ENCODE assay signal across 19 mouse cellular contexts in the genomic region with DNA sequence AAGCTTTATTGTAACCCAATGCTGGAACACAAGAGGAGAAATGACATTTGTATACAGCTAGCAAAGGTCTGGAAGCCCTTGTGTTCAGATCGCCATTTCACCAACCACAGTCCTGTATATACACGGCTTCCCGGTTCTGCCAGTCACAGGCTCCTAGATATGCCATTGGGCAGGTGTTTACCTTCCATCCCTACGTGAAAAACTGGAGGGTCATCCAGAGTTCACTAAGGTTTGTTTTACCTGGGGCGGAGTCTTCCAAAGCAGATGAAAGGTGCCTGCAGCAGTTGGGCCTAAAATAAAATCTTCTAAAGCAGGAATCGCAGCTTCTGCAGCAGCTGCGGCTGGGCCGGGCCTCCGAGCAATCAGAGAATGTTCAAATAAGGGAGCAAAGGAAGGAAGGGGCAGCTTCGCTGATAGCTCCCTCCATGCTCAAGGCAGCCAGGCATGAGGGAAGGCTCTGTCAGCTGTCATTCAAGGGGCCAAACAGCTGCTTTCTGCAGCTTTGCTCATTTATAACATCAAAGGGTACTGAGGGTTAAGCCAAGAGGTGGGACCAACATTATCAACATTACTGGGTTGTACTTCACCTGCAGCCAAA.
DNase-seq lines count a peak whose midpoint lies in the region; ATAC-seq and TF ChIP-seq lines count a peak whose summit lies in the region.
"Had no signal": no experiment of that assay in that cellular context is flagged by ENCODE, and none has a peak within 500 bp of the region (broad histone marks: within the 10 kb centered on the region; RNA-seq: fewer than 3 reads in every experiment).

No protein-coding gene starts in this region.

- H3K36me3 ChIP-seq in heart, embryonic 12.5 days, result no peaks in the 10 kb centered on the region
- H3K36me3 ChIP-seq in lung, postnatal 0 days (ENCODE audit: insufficient read depth, low read length), result no peaks in the 10 kb centered on the region
- H3K36me3 ChIP-seq in intestine, embryonic 15.5 days, result no peaks in the 10 kb centered on the region
- no peaks in the 10 kb centered on the region for H3K36me3 ChIP-seq in stomach, embryonic 15.5 days
- no peaks in the 10 kb centered on the region for H3K36me3 ChIP-seq in midbrain, embryonic 16.5 days (ENCODE audit: control insufficient read depth, insufficient read depth, low read length)
- H3K36me3 ChIP-seq: forebrain, embryonic 15.5 days; hindbrain, embryonic 12.5 days; limb, embryonic 13.5 days; neural tube, embryonic 13.5 days had no signal

- DNase-seq in heart, adult 18-20 months, result no peak
- peak; percentile 38 for DNase-seq in lung, postnatal 0 days (ENCODE audit: low spot score)
- DNase-seq in lung, postnatal 10 days, result no peak
- DNase-seq in right cerebral cortex, postnatal 36 days (ENCODE audit: low spot score in 2 of 2), result no peak
- DNase-seq: cerebellum, adult 9-11 months; kidney, adult 11 months; kidney, postnatal 10 days; right cerebral cortex, postnatal 4 days; thymus, adult 18-20 months had no signal

- H3K9me3 ChIP-seq in heart, embryonic 12.5 days (replicated peaks), result peaks cover 7% of the 10 kb centered on the region
- no peaks in the 10 kb centered on the region for H3K9me3 ChIP-seq in lung, postnatal 0 days (ENCODE audit: low read length)
- H3K9me3 ChIP-seq in intestine, embryonic 15.5 days, result no peaks in the 10 kb centered on the region
- H3K9me3 ChIP-seq in stomach, embryonic 15.5 days, result no peaks in the 10 kb centered on the region
- no peaks in the 10 kb centered on the region for H3K9me3 ChIP-seq in midbrain, embryonic 16.5 days (replicated peaks; ENCODE audit: control insufficient read depth, low read length, poor library complexity, severe bottlenecking)
- H3K9me3 ChIP-seq: forebrain, embryonic 15.5 days; limb, embryonic 13.5 days; neural tube, embryonic 13.5 days had no signal

- no peak overlapping the region for H3K4me3 ChIP-seq in heart, embryonic 12.5 days
- no peak overlapping the region for H3K4me3 ChIP-seq in lung, postnatal 0 days (ENCODE audit: low read depth, low read length)
- no peak overlapping the region for H3K4me3 ChIP-seq in intestine, embryonic 15.5 days (replicated peaks)
- no peak overlapping the region for H3K4me3 ChIP-seq in stomach, embryonic 15.5 days (replicated peaks)
- no peak overlapping the region for H3K4me3 ChIP-seq in midbrain, embryonic 16.5 days (ENCODE audit: low read depth, low read length)
- H3K4me3 ChIP-seq: forebrain, embryonic 15.5 days; hindbrain, embryonic 12.5 days; limb, embryonic 13.5 days; neural tube, embryonic 13.5 days had no signal

- H3K4me1 ChIP-seq in heart, embryonic 12.5 days (replicated peaks), result peaks cover 16% of the 10 kb centered on the region
- H3K4me1 ChIP-seq in lung, postnatal 0 days (ENCODE audit: insufficient read depth, low read depth, low read length), result no peaks in the 10 kb centered on the region; the same call in 1 of the 2 replicates
- peaks cover 5% of the 10 kb centered on the region for H3K4me1 ChIP-seq in intestine, embryonic 15.5 days (replicated peaks)
- H3K4me1 ChIP-seq in stomach, embryonic 15.5 days, result peaks cover 13% of the 10 kb centered on the region; the same call in 1 of the 2 replicates
- peaks cover 3% of the 10 kb centered on the region for H3K4me1 ChIP-seq in midbrain, embryonic 16.5 days (ENCODE audit: control insufficient read depth, insufficient read depth, low read length)

- no peak for TF ChIP-seq CTCF in lung, postnatal 0 days (IDR thresholded peaks at IDR 0.05)

- no peak for TF ChIP-seq EP300 in lung, postnatal 0 days (IDR thresholded peaks at IDR 0.05)

- no peak overlapping the region for H3K9ac ChIP-seq in heart, embryonic 12.5 days
- no peak overlapping the region for H3K9ac ChIP-seq in lung, postnatal 0 days (replicated peaks; ENCODE audit: low read depth)
- H3K9ac ChIP-seq in intestine, embryonic 15.5 days, result no peak overlapping the region; the same call in 1 of the 2 replicates
- no peak overlapping the region for H3K9ac ChIP-seq in stomach, embryonic 15.5 days
- H3K9ac ChIP-seq in midbrain, embryonic 16.5 days (ENCODE audit: low read depth, low read length), result no peak overlapping the region
- H3K9ac ChIP-seq: forebrain, embryonic 15.5 days; hindbrain, embryonic 12.5 days; limb, embryonic 13.5 days; neural tube, embryonic 13.5 days had no signal

- ATAC-seq in heart, embryonic 12.5 days (ENCODE audit: insufficient number of reproducible peaks, low FRiP score), result 0 out of 2 replicates have a peak, but pooled peaks have one; percentile 15
- ATAC-seq in lung, postnatal 0 days, result peak; percentile 50
- peak; percentile 86 for ATAC-seq in intestine, embryonic 15.5 days
- ATAC-seq in stomach, embryonic 15.5 days (ENCODE audit: insufficient read depth, low FRiP score, low read depth), result peak; percentile 87
- ATAC-seq in midbrain, embryonic 16.5 days, result no peak
- ATAC-seq: forebrain, embryonic 15.5 days had no signal

- WGBS in heart, embryonic 12.5 days, result 31% methylated on average over 10 of the region's 10 CpGs
- WGBS in lung, postnatal 0 days, result 31% methylated on average over 10 of the region's 10 CpGs
- WGBS in intestine, embryonic 15.5 days, result 26% methylated on average over 10 of the region's 10 CpGs
- WGBS in stomach, embryonic 15.5 days, result 35% methylated on average over 10 of the region's 10 CpGs
- WGBS in midbrain, embryonic 16.5 days, result 80% methylated on average over 10 of the region's 10 CpGs

- H3K27ac ChIP-seq in heart, embryonic 12.5 days (ENCODE audit: poor library complexity, severe bottlenecking), result no peak overlapping the region
- no peak overlapping the region for H3K27ac ChIP-seq in lung, postnatal 0 days (ENCODE audit: low read length)
- peak overlapping the region; percentile 66 for H3K27ac ChIP-seq in intestine, embryonic 15.5 days
- peak overlapping the region; percentile 81 for H3K27ac ChIP-seq in stomach, embryonic 15.5 days
- no peak overlapping the region for H3K27ac ChIP-seq in midbrain, embryonic 16.5 days (ENCODE audit: low read length)
- H3K27ac ChIP-seq: forebrain, embryonic 15.5 days; hindbrain, embryonic 12.5 days; limb, embryonic 13.5 days; macrophage; neural tube, embryonic 13.5 days had no signal

- 0 out of 2 replicates have a peak overlapping the region, but pooled peaks have one; percentile 10 for H3K4me2 ChIP-seq in heart, embryonic 12.5 days
- no peak overlapping the region for H3K4me2 ChIP-seq in lung, postnatal 0 days (replicated peaks; ENCODE audit: low read depth, low read length)
- peak overlapping the region; percentile 29; the same call in 1 of the 2 replicates for H3K4me2 ChIP-seq in intestine, embryonic 15.5 days (replicated peaks)
- H3K4me2 ChIP-seq in stomach, embryonic 15.5 days, result 0 out of 2 replicates have a peak overlapping the region, but pooled peaks have one; percentile 3
- H3K4me2 ChIP-seq in midbrain, embryonic 16.5 days (ENCODE audit: low read length), result no peak overlapping the region
- H3K4me2 ChIP-seq: forebrain, embryonic 15.5 days; hindbrain, embryonic 12.5 days; limb, embryonic 13.5 days; midbrain, embryonic 11.5 days; neural tube, embryonic 13.5 days had no signal

- no peaks in the 10 kb centered on the region for H3K27me3 ChIP-seq in heart, embryonic 12.5 days (replicated peaks)
- no peaks in the 10 kb centered on the region for H3K27me3 ChIP-seq in lung, postnatal 0 days (replicated peaks; ENCODE audit: insufficient read depth, low read length)
- H3K27me3 ChIP-seq in intestine, embryonic 15.5 days (replicated peaks), result no peaks in the 10 kb centered on the region
- no peaks in the 10 kb centered on the region for H3K27me3 ChIP-seq in stomach, embryonic 15.5 days (replicated peaks)
- peaks cover 15% of the 10 kb centered on the region for H3K27me3 ChIP-seq in midbrain, embryonic 16.5 days (ENCODE audit: control insufficient read depth, insufficient read depth, low read depth, low read length)

Comparison
In these comparisons a context has a peak if more than half of its experiments do, and no peak if none do; other contexts are left out.
1. H3K27ac ChIP-seq: peak in intestine, embryonic 15.5 days (single experiment) and stomach, embryonic 15.5 days (single experiment); none in heart, embryonic 12.5 days (single experiment), lung, postnatal 0 days (single experiment) and midbrain, embryonic 16.5 days (single experiment).
2. H3K4me2 ChIP-seq: peak in heart, embryonic 12.5 days (single experiment), intestine, embryonic 15.5 days (single experiment) and stomach, embryonic 15.5 days (single experiment); none in lung, postnatal 0 days (single experiment) and midbrain, embryonic 16.5 days (single experiment).